Mouse (Mus musculus) spleen, adult 10 weeks (tissue): ENCODE measurements around the gene Snx32. TPM values are rescaled to one million over a fixed set of nuclear protein-coding genes. Genes with fewer than 3 reads are reported as not detected.

Source experiments
- polyA plus RNA-seq: library from polyadenylated mRNA; stranded (reverse); fragments of 350-450 nt; fragmentation: Illumina TruSeq; extraction: RNeasy Lipid Tissue Mini Kit (QIAGEN cat#74804); gene quantifications from one replicate; pipeline ENCODE4 v1.2.3, GENCODE M21; 2015; ENCODE audit warnings: low replicate concordance; ENCODE audit not compliant: insufficient read depth

Gene Snx32
- 11.0 TPM for polyA plus RNA-seq

DNA sequence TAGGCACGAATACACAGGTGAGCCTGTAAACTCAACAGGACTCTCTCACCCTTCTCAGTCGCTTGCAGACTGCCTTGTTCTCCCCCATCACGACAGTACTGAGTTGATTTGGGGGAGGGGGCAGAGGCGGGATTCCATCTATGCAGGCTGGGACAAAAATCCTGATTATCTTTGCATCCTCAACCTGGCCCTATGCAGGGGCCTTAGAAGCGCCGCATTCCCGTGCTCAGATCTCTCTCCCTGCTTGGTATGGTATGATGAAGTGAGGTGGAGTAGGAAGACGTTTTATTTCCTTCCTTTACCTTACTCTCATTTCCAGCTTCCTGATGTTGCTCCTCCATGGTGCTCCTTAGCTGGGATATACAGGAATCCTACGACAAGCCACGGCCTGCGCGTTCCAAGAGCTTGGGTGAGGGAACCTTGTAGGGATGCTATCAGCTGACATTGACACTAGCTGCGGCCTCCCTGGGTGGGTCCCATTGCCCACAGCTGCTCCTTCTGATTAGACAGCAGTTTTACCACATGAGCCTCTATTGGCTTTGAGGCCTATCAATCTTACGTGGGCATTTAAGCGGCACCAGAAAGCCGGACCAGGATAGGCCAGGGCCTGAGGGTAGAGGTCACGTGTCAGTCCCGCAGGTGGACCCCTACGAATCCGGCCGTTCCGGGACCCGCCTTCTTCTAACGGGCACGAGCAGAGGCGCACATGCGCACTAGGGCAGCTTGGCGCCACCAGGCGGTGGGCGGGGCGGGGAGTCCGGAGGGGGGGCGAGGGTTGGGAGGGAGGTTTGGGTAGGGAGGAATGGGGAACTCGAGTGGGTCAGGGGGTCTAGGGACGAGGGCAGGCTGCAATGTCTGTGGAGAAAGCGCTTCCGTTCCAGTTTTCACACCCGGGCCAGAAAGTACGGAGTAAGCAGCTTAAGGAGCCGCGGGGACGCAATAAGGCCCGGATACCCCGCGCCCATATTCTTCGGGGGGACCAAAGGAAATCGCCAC is at the start of gene Snx32:
TSS of gene Snx32 (minus strand) at position 508 of the 996 bp plus-strand sequence.

DNA sequence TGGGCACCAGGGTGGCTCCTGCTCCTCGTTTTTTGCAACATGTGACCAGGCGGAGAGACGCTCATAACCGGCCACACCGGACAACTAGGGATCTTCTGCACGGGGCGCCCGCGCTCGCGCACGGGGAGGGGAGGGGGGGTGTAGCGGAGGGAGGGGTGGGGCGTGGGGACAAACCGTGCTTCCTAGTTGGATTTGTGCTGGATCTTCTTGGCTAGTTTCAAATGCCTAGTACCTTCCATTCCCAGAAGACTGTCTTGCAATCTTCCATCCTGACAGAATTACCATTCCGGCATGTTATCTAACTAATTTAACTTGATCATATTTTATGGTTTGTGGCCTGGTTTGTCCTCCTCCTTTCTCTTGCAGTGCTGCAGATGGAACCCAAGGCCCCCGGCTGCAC is 6.7 kb downstream of the Snx32 start, which contains the start of gene 1700020D05Rik:
TSS of gene 1700020D05Rik (minus strand) at position 101 of the 400 bp plus-strand sequence.

DNA sequence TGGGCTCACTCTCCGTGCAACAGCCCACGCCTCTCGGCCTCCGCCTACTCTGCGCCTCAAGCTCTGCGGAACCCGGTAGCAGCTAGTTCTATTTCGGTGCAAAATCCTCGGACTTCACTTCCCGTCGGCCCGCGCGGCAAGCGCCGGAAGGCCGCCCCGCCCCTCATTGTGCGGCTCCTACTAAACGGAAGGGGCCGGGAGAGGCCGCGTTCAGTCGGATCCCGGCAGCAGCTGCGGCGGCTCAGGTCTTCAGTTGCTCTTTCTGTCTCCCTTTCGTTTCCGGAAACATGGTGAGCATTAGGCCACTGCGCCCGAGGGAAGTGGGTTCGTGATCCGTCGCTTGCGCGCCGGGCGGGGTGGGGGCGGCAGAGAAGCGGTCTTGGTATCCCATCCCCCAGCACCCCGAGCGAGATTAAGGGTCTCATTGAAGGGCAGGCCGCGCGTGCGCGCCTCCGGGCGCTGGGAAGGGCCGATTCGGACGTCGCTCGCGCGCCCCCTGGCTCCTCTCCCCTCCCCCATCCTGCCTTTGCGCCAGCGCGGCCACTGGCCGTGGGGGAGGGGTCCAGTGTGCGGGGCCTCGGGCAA is 19.9 kb downstream of the Snx32 start, which contains the start of gene Cfl1:
TSS of gene Cfl1 (plus strand) at position 143 of the 585 bp plus-strand sequence.

DNA sequence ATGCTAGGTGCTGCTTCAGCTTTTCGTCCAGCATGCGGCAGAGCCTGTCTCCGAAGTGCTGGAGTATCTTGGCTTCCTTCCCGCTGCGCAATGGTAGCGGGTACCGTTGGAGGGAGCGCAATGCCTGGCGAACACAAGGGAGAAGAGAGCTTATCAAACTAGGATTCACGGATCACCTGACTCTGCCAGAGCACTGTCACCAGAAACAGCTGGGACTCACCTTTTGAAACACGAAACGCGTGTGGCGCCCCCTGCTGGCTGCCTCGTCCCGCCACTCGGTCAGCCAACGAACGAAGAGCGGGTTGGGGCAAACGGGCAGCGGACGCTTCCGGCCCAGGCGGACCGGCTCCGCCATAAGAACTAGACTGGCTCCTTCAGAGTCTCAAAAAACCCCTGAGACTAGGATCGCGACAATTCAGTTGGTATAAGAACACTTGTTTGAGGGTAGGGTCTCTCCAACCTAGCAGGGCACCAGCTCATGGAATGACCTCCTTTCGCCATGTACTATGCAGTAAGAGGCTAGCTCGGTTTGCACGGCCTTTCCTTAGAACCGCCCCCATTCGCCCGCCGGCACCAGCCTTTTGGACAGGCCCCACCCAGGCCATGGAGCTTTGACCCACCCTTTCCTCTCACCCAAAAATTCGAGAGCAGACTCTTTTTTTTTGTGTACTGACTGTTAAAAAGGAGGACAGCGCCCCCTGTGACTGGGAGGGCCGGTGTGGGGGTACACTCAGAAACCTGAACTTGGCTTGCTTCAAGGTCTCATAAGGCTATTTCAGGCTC is 22.4 kb downstream of the Snx32 start, which contains the start of gene Mus81:
TSS of gene Mus81 (minus strand) at position 635 of the 783 bp plus-strand sequence.

DNA sequence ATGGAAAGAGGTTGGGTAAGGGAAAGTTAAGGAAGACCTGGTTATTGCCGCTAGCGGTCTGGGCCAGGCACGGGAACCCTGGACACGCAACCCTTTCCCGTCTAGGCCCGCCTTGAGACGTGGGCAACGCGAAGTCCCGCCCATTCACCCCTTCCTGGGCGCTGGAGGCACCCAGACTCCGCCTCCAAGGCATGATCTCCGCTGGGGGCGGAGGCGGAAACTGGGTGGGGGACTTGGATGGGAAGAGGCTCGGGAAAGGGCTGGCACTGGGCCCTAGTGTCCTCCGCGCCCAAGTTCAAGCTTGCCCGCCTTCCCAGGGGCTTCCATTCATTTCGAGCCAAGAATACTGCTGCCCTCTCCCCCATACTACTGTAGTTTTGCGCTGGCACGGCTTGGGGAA is 36.6 kb downstream of the Snx32 start, which contains the start of gene Efemp2:
TSS of gene Efemp2 (plus strand) at position 235 of the 400 bp plus-strand sequence.

DNA sequence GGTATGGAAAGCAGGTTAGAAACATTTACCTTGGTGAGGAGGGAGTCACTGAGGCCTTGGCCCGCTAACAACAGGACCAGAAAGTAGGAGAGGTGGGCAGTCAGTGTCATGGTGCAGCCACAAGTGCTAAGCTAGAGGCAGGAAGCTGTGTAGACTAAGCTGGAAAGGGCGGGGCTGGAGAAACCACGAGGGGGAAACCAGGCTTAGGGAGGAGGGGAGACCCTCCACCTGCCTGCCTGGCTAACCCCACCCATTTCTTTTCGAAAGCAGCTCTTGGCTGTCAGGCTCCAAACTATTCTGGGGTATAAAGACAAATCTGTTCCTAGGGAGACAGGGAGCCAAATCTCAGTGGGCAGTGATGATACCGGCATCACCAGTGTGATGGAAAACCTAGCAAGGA is 42.0 kb downstream of the Snx32 start, which contains the start of gene Ctsw:
TSS of gene Ctsw (minus strand) at position 134 of the 400 bp plus-strand sequence.

DNA sequence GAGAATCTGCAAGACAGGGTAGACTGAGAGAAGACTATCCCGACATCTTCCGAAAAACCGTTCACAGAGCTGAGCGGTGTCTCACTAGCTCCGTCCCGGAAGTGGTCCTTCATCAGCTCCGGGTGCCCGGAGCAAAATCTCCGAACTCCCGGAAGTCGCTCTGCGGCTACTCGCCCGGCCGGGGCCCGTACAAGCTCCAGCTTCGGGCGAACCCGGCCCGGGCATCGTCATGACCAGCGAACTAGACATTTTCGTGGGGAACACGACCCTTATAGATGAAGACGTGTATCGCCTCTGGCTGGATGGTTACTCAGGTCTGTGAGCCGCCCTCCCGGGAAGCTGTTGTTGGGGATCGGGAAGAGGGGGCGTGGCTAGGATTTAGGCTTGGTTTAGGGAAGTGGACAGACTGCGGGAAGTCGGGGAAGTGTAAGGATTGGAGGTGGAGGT is 49.9 kb downstream of the Snx32 start, which contains the start of gene Fibp:
TSS of gene Fibp (plus strand) at position 151 of the 447 bp plus-strand sequence.

DNA sequence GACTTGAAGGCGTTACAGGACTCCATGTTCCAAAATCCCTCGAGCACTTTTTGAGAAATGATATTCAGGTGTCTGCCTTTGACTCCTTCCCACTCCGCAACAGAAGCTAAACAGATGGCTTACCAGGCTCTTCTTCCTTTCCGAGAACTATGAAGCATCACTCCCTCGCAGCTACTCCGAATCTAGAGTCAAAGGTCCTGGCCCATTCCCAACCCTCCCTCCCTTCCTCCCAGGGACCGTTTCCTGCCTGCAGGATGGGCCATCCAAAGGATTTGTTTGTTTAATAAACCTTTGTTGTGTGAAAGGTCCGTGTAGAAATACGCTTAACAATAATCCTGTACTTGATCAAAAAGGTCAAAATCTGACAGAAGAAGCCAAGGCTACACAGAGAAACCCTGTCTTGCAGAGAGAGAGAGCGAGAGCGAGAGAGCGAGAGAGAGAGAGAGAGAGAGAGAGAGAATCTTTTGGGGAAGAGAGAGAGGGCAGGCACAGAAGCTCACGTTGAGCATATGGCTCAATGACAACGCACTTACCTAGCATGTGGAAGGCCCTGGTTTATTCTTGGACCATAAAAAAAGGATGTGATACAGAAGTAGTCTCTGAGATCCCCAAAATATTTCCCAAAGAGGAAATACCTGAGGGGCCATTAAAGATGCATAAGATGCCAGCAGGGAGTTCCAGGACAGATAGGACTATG is 52.4 kb downstream of the Snx32 start, which contains the start of gene Ccdc85b:
TSS of gene Ccdc85b (minus strand) at position 149 of the 697 bp plus-strand sequence.

DNA sequence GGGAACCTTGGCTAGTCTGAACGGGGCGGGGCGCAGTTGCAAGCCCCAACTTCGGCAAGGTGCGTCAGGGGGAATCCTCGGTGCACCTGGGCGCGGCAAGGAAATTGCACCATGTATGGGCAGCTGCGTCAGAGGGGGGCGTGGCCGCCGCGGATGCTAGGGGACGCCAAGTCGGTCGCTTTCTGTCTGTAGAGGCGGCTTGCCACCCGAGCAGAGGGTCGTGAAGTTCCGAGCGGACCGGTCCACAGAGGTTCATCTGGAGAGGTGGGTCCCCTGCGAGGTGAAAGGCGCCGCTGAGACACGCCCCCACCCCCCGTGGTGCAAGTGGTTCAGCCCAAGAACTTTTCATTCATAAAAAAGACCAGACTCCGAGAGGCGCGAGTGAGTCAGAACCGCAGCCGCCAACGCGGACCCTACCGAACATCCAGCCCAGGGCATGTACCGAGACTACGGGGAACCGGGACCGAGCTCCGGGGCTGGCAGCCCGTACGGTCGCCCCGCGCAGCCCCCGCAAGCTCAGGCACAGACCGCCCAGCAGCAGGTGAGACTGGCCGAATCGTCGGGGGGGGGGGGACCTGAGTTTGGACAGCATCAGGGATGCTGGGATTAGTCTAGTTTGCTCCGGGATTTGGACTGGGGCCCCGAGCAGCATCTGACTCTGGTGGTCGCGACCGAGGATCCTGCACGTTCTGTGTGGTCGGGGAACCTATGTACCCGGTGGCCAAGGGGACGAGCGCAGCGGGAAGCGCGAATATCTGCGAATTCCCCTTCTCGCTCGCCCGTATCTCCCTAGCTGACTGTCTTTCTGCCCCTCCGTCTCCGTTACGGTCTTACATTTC is 62.6 kb downstream of the Snx32 start, which contains the start of gene Fosl1:
TSS of gene Fosl1 (plus strand) at position 33 of the 839 bp plus-strand sequence.

Other genes starting within 250 kb of the Snx32 start
- 26.8 TPM for gene Pacs1, start 237.4 kb downstream of the Snx32 start, polyA plus RNA-seq
- 171 TPM for gene Sf3b2, start 215.1 kb downstream of the Snx32 start, polyA plus RNA-seq
- 0.18 TPM for gene Gal3st3, start 212.2 kb downstream of the Snx32 start, polyA plus RNA-seq
- gene Catsper1, start 174.8 kb downstream of the Snx32 start, polyA plus RNA-seq: not detected
- not detected for gene Cst6, start 161.0 kb downstream of the Snx32 start, polyA plus RNA-seq
- gene Eif1ad, start 143.8 kb downstream of the Snx32 start, polyA plus RNA-seq: 39.4 TPM
- gene Banf1, start 143.4 kb downstream of the Snx32 start, polyA plus RNA-seq: 122 TPM
- 46.2 TPM for gene Sart1, start 121.8 kb downstream of the Snx32 start, polyA plus RNA-seq
- not detected for gene Tsga10ip, start 108.0 kb downstream of the Snx32 start, polyA plus RNA-seq
- 91.5 TPM for gene Drap1, start 85.6 kb downstream of the Snx32 start, polyA plus RNA-seq
- gene AI837181, start 85.4 kb downstream of the Snx32 start, polyA plus RNA-seq: 13.6 TPM
- not detected for gene Fosl1, start 63.0 kb downstream of the Snx32 start, polyA plus RNA-seq
- gene Ccdc85b, start 52.6 kb downstream of the Snx32 start, polyA plus RNA-seq: 1.9 TPM
- 48.7 TPM for gene Fibp, start 49.9 kb downstream of the Snx32 start, polyA plus RNA-seq
- gene Ctsw, start 42.0 kb downstream of the Snx32 start, polyA plus RNA-seq: 42.6 TPM
- gene Efemp2, start 36.6 kb downstream of the Snx32 start, polyA plus RNA-seq: 4.0 TPM
- gene Mus81, start 22.1 kb downstream of the Snx32 start, polyA plus RNA-seq: 11.7 TPM
- 1,502 TPM for gene Cfl1, start 20.1 kb downstream of the Snx32 start, polyA plus RNA-seq
- 2.5 TPM for gene 1700020D05Rik, start 6.8 kb downstream of the Snx32 start, polyA plus RNA-seq
- gene Ovol1, start 50.1 kb upstream of the Snx32 start, polyA plus RNA-seq: not detected
- gene Ap5b1, start 57.5 kb upstream of the Snx32 start, polyA plus RNA-seq: 1.7 TPM
- 23.7 TPM for gene Rnaseh2c, start 91.3 kb upstream of the Snx32 start, polyA plus RNA-seq
- 44.8 TPM for gene Kat5, start 99.7 kb upstream of the Snx32 start, polyA plus RNA-seq
- 29.6 TPM for gene Rela, start 126.9 kb upstream of the Snx32 start, polyA plus RNA-seq
- 103 TPM for gene Sipa1, start 153.2 kb upstream of the Snx32 start, polyA plus RNA-seq
- 12.7 TPM for gene Map3k11, start 178.2 kb upstream of the Snx32 start, polyA plus RNA-seq
- 25.8 TPM for gene Pcnx3, start 178.4 kb upstream of the Snx32 start, polyA plus RNA-seq
- gene Kcnk7, start 193.8 kb upstream of the Snx32 start, polyA plus RNA-seq: not detected
- 29.0 TPM for gene Ehbp1l1, start 215.8 kb upstream of the Snx32 start, polyA plus RNA-seq
- gene Fam89b, start 219.1 kb upstream of the Snx32 start, polyA plus RNA-seq: 8.4 TPM
- gene Ltbp3, start 230.4 kb upstream of the Snx32 start, polyA plus RNA-seq: 9.0 TPM